Mouse (Mus musculus) cortical plate, adult 2 months (tissue): ENCODE results near the gene Dclre1b.

ENCODE experiments used
- CTCF ChIP-seq: fragments of 200-500 bp; IDR thresholded peaks from 2 replicates; pipeline ENCODE4 v1.5.1; 2011; ENCODE audit warnings: mild to moderate bottlenecking, control low read depth, low read length; ENCODE audit not compliant: insufficient read depth; ENCODE audit errors: extremely low read depth
- POLR2A ChIP-seq: fragments of 200-500 bp; IDR thresholded peaks from 2 replicates; pipeline ENCODE4 v1.6.1; 2011; ENCODE audit warnings: mild to moderate bottlenecking, low read length, control low read depth; ENCODE audit not compliant: insufficient read depth; ENCODE audit errors: extremely low read depth

GRCm38 (mm10) chr3:103780271-103780670, 29.0 kb downstream of the Dclre1b start:
- TF ChIP-seq CTCF (no peak), POLR2A (no peak)
